Mouse (Mus musculus): ENCODE data around the gene Dedd2.

The Dedd2 gene

DNA sequence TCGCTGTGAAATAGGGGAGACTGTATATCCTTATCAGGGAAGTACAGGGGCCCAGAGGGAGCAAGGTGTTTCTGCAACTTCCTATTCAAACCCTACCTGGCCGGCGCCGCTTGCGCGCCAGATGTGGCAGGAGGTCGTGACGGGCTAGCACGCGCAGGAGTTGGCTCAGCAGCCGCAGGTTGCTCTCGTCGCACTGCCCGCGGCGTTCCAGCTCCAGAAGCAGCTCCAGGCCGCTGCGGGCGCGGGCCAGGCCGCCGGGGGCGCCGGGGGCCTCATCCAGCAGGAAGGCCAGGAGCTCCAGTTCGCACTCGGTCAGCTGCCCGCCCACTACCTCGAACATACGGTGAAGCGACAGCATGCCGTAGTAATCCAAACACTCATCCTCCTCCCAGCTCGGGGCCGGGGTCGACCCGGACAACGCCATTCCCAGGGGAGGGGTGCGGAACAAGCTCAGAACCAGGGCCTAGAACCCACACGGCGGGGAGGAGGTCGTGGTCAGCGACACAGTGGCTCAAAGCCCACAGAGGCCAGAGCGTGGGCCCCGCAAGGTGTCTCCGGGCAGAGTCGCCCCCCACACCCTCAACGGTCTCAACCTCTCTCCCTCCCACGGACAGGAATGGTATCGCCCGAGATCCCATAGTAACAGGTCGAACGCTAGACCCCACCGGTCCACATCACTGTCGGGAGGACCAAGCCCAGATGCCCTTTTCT is 1.6 kb downstream of the Dedd2 start:
- DNase-seq (ENCODE audit: low read depth, low spot score) = peak; percentile 59

GRCm38 (mm10) chr7:25217653-25218395 is 2.6 kb downstream of the Dedd2 start:
- no peak for DNase-seq (ENCODE audit: low read depth, low spot score)

DNA sequence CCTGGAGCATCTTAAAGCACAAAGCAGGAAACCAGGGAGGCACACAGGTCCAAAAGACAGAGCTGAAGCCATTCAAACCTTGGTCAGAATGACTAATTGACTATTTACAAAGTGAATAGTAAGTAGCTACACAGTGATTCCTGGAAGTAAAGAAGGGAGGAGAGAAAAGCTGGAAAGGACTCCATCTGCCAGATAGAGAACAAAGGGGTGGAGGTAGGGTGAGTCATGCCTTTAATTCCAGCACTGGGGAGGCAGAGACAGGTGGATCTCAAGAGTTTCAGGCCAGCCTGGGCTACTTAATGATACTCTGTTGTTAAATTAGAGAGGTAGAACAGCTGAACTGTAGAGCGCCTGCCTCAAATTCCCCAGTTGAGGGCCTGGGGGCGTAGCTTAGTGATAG is 6.2 kb downstream of the Dedd2 start:
- no peak for DNase-seq (ENCODE audit: low read depth, low spot score)

DNA sequence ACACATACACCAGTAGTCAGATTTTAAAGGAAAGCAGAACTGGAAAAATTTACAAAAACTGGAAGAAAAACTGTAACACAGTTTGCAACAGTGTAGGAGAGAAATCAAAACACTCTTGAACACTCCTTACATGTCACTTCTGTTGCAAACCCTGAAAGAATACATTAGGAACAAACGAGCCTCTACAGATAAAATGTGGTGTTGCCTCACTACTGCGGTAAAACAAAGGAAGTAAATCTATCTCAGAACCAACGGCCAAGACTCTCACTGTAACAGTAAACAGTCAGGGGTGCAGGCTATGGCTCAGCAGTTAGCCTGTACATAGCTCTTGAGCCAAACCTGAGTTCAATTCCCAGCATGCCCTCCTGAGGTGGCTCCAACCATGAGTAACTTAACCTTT is 7.3 kb downstream of the Dedd2 start:
- DNase-seq (ENCODE audit: low read depth, low spot score) = no peak

- DNase-seq (ENCODE audit: low read depth, low spot score) = no peak
Measured at GRCm38 (mm10) chr7:25210482-25210881, 9.9 kb downstream of the Dedd2 start.

- DNase-seq (ENCODE audit: low read depth, low spot score) = no peak
Measured at GRCm38 (mm10) chr7:25209161-25209622, 11.2 kb downstream of the Dedd2 start.

DNA sequence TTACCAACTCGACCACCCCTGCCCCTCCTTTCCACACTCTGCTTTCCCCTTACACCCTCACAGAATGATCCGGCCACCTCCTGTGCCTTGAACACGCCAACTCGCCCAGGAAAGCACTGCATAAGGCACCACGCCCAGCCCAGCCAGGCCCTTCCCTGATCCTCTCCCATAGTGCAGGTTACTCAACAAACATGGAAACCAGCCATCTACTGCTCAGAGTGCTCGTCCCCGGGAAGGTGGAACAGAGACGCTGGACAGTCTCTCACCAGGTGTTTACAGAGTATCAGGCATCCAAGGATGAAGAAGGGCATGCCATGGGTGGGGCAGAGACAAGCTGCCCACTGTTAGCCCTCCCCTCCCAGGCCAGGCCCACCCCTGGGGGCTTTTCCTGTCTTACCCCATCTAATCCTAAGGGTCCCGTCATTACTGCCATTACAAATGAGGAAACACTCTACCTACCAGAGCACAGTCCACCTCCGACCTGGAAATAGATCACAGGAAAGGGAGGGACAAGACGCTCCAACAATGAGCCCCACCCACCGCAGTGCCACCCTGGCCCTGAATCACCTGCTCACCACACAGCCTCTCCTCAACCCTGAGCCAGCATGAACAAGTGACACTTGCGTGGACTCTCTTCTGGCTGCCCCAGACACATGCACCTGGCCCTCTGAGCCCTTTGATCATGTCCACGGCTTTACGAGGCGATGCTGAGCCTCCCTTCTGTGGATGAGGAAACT is 14.2 kb downstream of the Dedd2 start:
- no peak for DNase-seq (ENCODE audit: low read depth, low spot score)

DNA sequence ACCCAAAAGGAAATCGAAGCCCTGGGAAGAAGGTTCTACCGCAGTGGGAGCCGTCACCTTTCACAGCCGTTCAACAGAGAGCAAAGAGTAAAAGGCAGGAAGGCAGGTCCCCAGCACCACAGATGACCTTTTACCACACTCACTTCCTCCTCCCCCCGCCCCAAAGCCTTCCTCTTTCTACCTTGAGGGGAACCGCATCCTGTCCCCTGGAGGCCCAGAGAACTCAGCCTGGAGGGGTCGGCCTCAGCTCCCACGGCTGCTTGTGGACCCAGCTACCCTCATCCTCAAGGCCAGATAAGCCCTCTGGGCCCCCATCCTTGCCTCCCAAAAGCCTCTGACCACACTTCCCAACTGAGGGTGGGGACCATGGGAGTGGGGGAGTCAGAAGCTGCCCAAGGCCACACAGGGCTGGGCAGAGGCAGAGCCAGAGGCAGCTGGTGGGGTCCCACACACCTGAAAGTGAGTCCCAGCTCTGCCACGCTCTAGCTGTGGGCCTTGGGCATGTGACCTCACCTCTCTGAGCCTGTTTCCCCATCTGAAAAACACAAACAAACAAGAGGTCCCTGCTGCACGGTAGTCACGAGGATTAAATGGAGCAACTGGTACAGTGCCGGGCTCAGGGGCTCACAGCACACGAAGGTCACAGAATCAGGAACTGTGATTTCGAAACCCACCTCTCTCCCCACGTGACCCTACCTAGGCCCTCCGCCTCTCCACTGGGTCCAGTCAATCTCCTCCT is 14.9 kb downstream of the Dedd2 start:
- DNase-seq (ENCODE audit: low read depth, low spot score) = no peak

- DNase-seq (ENCODE audit: low read depth, low spot score) = no peak
Measured at GRCm38 (mm10) chr7:25203624-25204023, 16.8 kb downstream of the Dedd2 start.

DNA sequence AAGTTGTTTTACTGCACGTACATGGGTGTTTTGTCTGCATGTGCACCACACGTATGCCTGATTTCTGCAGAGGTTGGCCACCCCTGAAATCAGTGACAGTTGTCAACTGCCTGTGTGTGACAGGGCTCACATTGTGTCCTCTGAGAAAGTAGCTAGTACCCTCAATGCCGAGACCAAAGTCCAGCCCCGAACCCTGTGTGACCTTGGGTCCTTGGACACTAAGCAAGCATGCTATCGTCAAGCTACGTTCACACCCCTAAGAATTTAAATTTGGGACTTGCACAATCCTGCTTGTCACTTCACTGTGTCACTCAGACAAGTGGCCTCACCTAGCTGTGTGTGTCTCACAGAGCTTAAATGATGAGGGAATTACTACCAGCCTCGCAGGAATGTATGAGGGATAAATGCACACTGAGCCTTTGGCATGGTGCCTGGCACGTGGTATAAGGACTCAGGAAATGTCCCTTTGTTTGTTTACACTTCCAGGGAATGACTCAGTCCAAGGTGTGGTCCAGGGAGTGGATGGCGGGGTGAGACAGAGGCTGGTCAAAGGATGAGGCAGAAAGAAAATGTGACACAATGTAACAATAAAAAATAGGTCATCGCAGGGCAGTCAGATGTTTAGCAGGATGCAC is 22.9 kb downstream of the Dedd2 start:
- no peak for DNase-seq (ENCODE audit: low read depth, low spot score)

- no peak for DNase-seq (ENCODE audit: low read depth, low spot score)
Measured at GRCm38 (mm10) chr7:25196107-25196506, 24.3 kb downstream of the Dedd2 start.

GRCm38 (mm10) chr7:25195148-25195547 is 25.3 kb downstream of the Dedd2 start:
- DNase-seq (ENCODE audit: low read depth, low spot score) = no peak

DNA sequence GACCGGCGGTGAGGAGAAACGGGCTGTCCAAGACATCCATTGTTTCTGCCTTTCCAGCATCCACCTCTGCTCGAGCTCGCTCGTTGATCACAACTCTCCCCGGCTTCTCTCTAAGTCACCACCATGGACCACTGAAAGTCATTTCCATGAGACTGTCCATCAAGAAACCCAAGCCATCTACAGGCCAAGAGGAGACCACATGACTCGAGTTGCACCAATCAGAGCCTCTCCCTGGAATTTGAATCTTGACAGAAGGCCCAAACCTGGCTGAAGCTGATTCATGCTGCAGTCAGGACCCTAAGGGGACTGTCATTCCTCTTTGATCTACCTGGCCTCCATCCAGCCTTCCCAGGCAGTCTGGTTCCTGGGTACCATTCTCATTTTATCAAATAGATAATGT is 28.3 kb downstream of the Dedd2 start:
- DNase-seq (ENCODE audit: low read depth, low spot score) = peak; percentile 58

DNA sequence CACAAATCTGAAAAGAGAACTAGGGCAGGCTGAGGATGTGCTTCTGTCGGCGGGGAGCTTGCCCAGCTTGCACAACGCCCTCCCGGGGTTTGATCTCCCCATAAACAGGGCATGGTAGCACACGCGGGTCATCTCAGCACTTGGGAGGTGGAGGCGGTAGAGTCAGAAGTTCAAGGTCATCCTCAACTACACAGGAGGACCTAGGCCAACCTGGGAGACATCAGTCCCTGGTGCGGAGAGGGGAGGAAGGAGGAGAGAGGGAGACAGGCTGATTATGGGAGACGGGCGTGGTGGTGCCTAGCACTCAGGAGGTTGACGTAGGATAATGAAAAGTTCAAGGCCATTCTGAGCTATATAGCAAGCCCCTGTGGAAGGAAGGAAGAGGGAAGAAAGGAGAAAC is 29.6 kb downstream of the Dedd2 start:
- DNase-seq (ENCODE audit: low read depth, low spot score) = no peak

- DNase-seq (ENCODE audit: low read depth, low spot score) = peak; percentile 74
Measured at GRCm38 (mm10) chr7:25187662-25188650, 32.5 kb downstream of the Dedd2 start.

GRCm38 (mm10) chr7:25184091-25184490 is 36.3 kb downstream of the Dedd2 start:
- DNase-seq (ENCODE audit: low read depth, low spot score) = no peak

GRCm38 (mm10) chr7:25181814-25182213 is 38.6 kb downstream of the Dedd2 start:
- DNase-seq (ENCODE audit: low read depth, low spot score) = no peak

DNA sequence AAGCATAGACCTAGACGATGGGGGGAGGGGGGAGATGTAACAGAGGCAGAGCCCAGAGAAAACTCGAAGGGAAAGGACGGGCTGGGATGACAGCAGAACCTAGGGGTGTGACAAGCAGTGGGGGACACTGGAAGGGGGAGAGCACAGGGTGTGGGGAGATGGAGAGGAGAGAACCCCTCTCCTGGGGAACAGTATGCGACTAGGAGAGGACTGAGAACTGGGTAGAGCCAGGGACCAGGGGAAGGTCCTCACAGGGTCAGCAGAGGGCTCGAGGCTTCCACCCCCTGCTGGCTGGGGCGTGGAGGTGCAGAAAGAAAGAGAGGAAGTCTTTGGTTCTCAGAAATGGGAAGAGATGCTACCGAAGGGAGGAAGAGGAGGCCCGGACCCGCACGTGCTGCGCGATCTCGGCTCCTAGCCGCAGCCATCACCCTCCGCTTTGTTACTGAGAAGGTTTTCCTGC is 39.1 kb downstream of the Dedd2 start:
- no peak for DNase-seq (ENCODE audit: low read depth, low spot score)

GRCm38 (mm10) chr7:25180512-25180911 is 39.9 kb downstream of the Dedd2 start:
- no peak for DNase-seq (ENCODE audit: low read depth, low spot score)

DNA sequence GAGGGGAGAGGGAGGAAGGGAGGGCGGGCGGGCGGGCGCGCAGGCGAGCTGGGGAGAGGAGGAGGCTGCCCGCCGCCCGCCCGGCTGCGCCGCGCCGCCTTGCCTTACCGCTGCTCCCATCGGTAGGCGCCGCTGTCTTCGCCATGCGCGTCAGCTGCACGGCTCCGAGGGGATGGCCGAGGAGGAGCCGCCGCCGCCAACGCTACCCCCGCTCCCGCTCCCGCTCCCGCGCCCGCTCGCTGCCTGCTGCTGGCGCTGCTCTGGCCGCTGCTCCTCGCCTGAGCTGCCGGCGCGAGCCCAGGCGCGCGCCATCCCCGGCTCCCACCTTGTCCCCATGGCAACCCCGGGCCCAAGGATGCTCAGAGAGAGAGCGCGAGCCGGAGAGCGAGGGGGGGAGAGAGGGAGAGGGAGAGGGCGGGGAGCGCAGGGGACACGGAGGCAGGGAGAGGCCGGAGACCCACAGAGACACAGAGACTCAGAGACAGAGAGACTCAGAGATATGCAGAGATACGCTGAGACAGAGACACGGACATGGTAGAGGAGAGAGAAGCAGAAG is 40.7 kb downstream of the Dedd2 start, which contains the start of gene Pou2f2:
Gene Pou2f2 (minus strand): TSS at position 121 of the 556 bp plus-strand sequence.
- peak; percentile 63 for DNase-seq (ENCODE audit: low read depth, low spot score)

All from WW6 (cell line).